28 mouse cellular contexts compared by ENCODE assay signal in genomic region chr1:123580112-123580511, GRCm38 (mm10).
DNase-seq lines count a peak whose midpoint lies in the region; ATAC-seq and TF ChIP-seq lines count a peak whose summit lies in the region.
"Had no signal": no experiment of that assay in that cellular context is flagged by ENCODE, and none has a peak within 500 bp of the region (broad histone marks: within the 10 kb centered on the region; RNA-seq: fewer than 3 reads in every experiment).

No protein-coding gene starts in this region.

- ATAC-seq in liver, postnatal 0 days = no peak
- ATAC-seq: activated CD4-positive, CD25-positive, alpha-beta regulatory T cell, adult 4 months; forebrain, embryonic 15.5 days; intestine, postnatal 0 days had no signal

- TF ChIP-seq EP300 in liver, postnatal 0 days (IDR thresholded peaks at IDR 0.05; ENCODE audit: low read depth) = no peak

- H3K9ac ChIP-seq in liver, postnatal 0 days (replicated peaks) = no peak overlapping the region
- H3K9ac ChIP-seq: embryonic facial prominence, embryonic 12.5 days; embryonic facial prominence, embryonic 15.5 days; forebrain, embryonic 12.5 days; forebrain, embryonic 15.5 days; heart, embryonic 13.5 days; hindbrain, embryonic 12.5 days; hindbrain, embryonic 15.5 days had no signal

- H3K27ac ChIP-seq in liver, postnatal 0 days (ENCODE audit: low read depth) = no peak overlapping the region
- H3K27ac ChIP-seq: embryonic facial prominence, embryonic 12.5 days; embryonic facial prominence, embryonic 15.5 days; forebrain, embryonic 12.5 days; forebrain, embryonic 15.5 days; gastrocnemius, adult 2 months; heart, adult 2 months; heart, embryonic 10.5 days; heart, embryonic 13.5 days; hindbrain, embryonic 12.5 days; hindbrain, embryonic 15.5 days had no signal

- TF ChIP-seq CTCF in liver, postnatal 0 days (IDR thresholded peaks at IDR 0.05; ENCODE audit: low read depth) = no peak

- no peaks in the 10 kb centered on the region for H3K9me3 ChIP-seq in liver, postnatal 0 days (ENCODE audit: low read length)
- H3K9me3 ChIP-seq: embryonic facial prominence, embryonic 12.5 days; embryonic facial prominence, embryonic 15.5 days; forebrain, embryonic 12.5 days; forebrain, embryonic 15.5 days; heart, embryonic 10.5 days; heart, embryonic 13.5 days; hindbrain, embryonic 12.5 days; hindbrain, embryonic 15.5 days had no signal

- H3K4me3 ChIP-seq in liver, postnatal 0 days (ENCODE audit: low read depth, low read length) = no peak overlapping the region
- H3K4me3 ChIP-seq: embryonic facial prominence, embryonic 12.5 days; embryonic facial prominence, embryonic 15.5 days; forebrain, embryonic 12.5 days; forebrain, embryonic 15.5 days; gastrocnemius, adult 2 months; heart, adult 2 months; heart, embryonic 10.5 days; heart, embryonic 13.5 days; hindbrain, embryonic 12.5 days; hindbrain, embryonic 15.5 days had no signal

- DNase-seq in adrenal gland, postnatal 14 days = peak; percentile 4
- DNase-seq in adrenal gland, postnatal 4 days (ENCODE audit: low spot score in 2 of 2) = no peak
- peak; percentile 7 for DNase-seq in Muller cell, postnatal 12 days (ENCODE audit: inconsistent ontology term)
- peak; percentile 33 for DNase-seq in gonadal fat pad, adult 2 months (ENCODE audit: low read depth)
- no peak for DNase-seq in frontal cortex, postnatal 25 days (ENCODE audit: low spot score in 2 of 2)
- no peak for DNase-seq in liver, postnatal 0 days
- DNase-seq: adrenal gland, postnatal 25 days; cerebellum, adult 18-20 months; cerebellum, adult 9-10 months; cerebellum, postnatal 14 days; gastrocnemius, adult 2 months; gastrocnemius, postnatal 25 days; heart, adult 2 months; heart, postnatal 14 days; heart, postnatal 4 days; kidney, adult 2 months had no signal

- WGBS in liver, postnatal 0 days (ENCODE audit: insufficient replicate concordance) = 82% methylated on average over 2 of the region's 2 CpGs

- H3K27me3 ChIP-seq in liver, postnatal 0 days (ENCODE audit: insufficient read depth, low read length) = no peaks in the 10 kb centered on the region
- H3K27me3 ChIP-seq: CH12.LX; embryonic facial prominence, embryonic 12.5 days; embryonic facial prominence, embryonic 15.5 days; forebrain, embryonic 12.5 days; forebrain, embryonic 15.5 days; heart, embryonic 13.5 days; hindbrain, embryonic 12.5 days; hindbrain, embryonic 15.5 days had no signal

- H3K4me2 ChIP-seq in liver, postnatal 0 days (ENCODE audit: low read depth, low read length) = no peak overlapping the region
- H3K4me2 ChIP-seq: embryonic facial prominence, embryonic 12.5 days; embryonic facial prominence, embryonic 15.5 days; forebrain, embryonic 12.5 days; forebrain, embryonic 15.5 days; heart, embryonic 13.5 days; hindbrain, embryonic 12.5 days; hindbrain, embryonic 15.5 days had no signal

- H3K4me1 ChIP-seq in liver, postnatal 0 days (ENCODE audit: insufficient read depth) = no peaks in the 10 kb centered on the region
- H3K4me1 ChIP-seq: embryonic facial prominence, embryonic 12.5 days; embryonic facial prominence, embryonic 15.5 days; forebrain, embryonic 12.5 days; forebrain, embryonic 15.5 days; heart, embryonic 10.5 days; heart, embryonic 13.5 days; hindbrain, embryonic 12.5 days; hindbrain, embryonic 15.5 days had no signal

- no peaks in the 10 kb centered on the region for H3K36me3 ChIP-seq in liver, postnatal 0 days (replicated peaks; ENCODE audit: insufficient read depth, low read length)
- H3K36me3 ChIP-seq: embryonic facial prominence, embryonic 12.5 days; embryonic facial prominence, embryonic 15.5 days; forebrain, embryonic 12.5 days; forebrain, embryonic 15.5 days; G1E; heart, embryonic 10.5 days; heart, embryonic 13.5 days; hindbrain, embryonic 12.5 days; hindbrain, embryonic 15.5 days had no signal

Comparison
In these comparisons a context has a peak if more than half of its experiments do, and no peak if none do; other contexts are left out.
1. DNase-seq: peak in adrenal gland, postnatal 14 days (single experiment), Muller cell, postnatal 12 days (single experiment) and gonadal fat pad, adult 2 months (single experiment); none in adrenal gland, postnatal 4 days (0 of 2), frontal cortex, postnatal 25 days (0 of 2) and liver, postnatal 0 days (single experiment).